Comparison of ENCODE assay signal across 17 mouse cellular contexts in the genomic region with DNA sequence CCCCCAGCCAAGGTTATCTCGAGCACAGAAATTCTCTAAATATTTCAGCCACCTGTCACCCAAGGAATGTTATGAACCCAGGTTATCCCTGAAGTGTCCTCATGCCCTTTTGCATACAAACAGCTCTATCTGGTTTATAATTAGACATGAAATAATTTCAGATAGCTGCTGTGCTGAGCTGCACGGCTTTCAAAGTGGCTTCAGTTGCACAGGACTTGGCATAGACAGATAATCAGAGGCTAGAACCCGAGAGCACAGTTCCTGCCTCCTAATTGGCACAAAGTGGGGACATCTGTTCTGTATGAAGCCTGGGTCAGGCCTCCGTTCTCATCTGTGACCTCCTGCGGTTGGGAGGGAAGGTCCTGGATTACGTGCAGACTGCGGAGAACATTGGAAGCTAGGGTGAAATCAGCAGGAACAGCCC.
DNase-seq lines count a peak whose midpoint lies in the region; ATAC-seq lines count a peak whose summit lies in the region.
"Had no signal": no experiment of that assay in that cellular context is flagged by ENCODE, and none has a peak within 500 bp of the region (broad histone marks: within the 10 kb centered on the region; RNA-seq: fewer than 3 reads in every experiment).

No protein-coding gene starts in this region.

- H3K9me3 ChIP-seq in heart, embryonic 11.5 days (replicated peaks; ENCODE audit: control insufficient read depth, low read length) = no peaks in the 10 kb centered on the region; the same call in 1 of the 2 replicates
- H3K9me3 ChIP-seq in neural tube, embryonic 11.5 days (ENCODE audit: control insufficient read depth, low read length) = no peaks in the 10 kb centered on the region
- no peaks in the 10 kb centered on the region for H3K9me3 ChIP-seq in neural tube, embryonic 15.5 days (replicated peaks)
- no peaks in the 10 kb centered on the region for H3K9me3 ChIP-seq in limb, embryonic 10.5 days (replicated peaks)
- no peaks in the 10 kb centered on the region for H3K9me3 ChIP-seq in intestine, embryonic 15.5 days
- H3K9me3 ChIP-seq: hindbrain, embryonic 10.5 days; limb, embryonic 15.5 days had no signal

- H3K4me3 ChIP-seq in heart, embryonic 11.5 days (ENCODE audit: low read depth, low read length) = no peak overlapping the region
- no peak overlapping the region for H3K4me3 ChIP-seq in neural tube, embryonic 11.5 days (ENCODE audit: low read depth, low read length)
- H3K4me3 ChIP-seq in neural tube, embryonic 15.5 days (replicated peaks) = no peak overlapping the region
- no peak overlapping the region for H3K4me3 ChIP-seq in limb, embryonic 10.5 days
- H3K4me3 ChIP-seq in intestine, embryonic 15.5 days (replicated peaks) = no peak overlapping the region
- H3K4me3 ChIP-seq: hindbrain, embryonic 10.5 days; limb, embryonic 15.5 days had no signal

- no peak overlapping the region for H3K27ac ChIP-seq in heart, embryonic 11.5 days (ENCODE audit: low read depth, low read length)
- H3K27ac ChIP-seq in neural tube, embryonic 11.5 days (ENCODE audit: low read depth, low read length) = no peak overlapping the region
- no peak overlapping the region for H3K27ac ChIP-seq in neural tube, embryonic 15.5 days (replicated peaks)
- no peak overlapping the region for H3K27ac ChIP-seq in limb, embryonic 10.5 days
- H3K27ac ChIP-seq in intestine, embryonic 15.5 days = no peak overlapping the region
- H3K27ac ChIP-seq: hindbrain, embryonic 10.5 days; limb, embryonic 15.5 days; macrophage had no signal

- WGBS in heart, embryonic 11.5 days (ENCODE audit: insufficient replicate concordance) = 45% methylated on average over 7 of the region's 7 CpGs
- WGBS in neural tube, embryonic 11.5 days = 70% methylated on average over 7 of the region's 7 CpGs
- WGBS in neural tube, embryonic 15.5 days = 76% methylated on average over 7 of the region's 7 CpGs
- 41% methylated on average over 7 of the region's 7 CpGs for WGBS in limb, embryonic 10.5 days
- 52% methylated on average over 7 of the region's 7 CpGs for WGBS in intestine, embryonic 15.5 days

- H3K4me2 ChIP-seq in heart, embryonic 11.5 days = no peak overlapping the region
- H3K4me2 ChIP-seq in neural tube, embryonic 11.5 days (ENCODE audit: low read depth) = no peak overlapping the region
- no peak overlapping the region for H3K4me2 ChIP-seq in neural tube, embryonic 15.5 days
- H3K4me2 ChIP-seq in intestine, embryonic 15.5 days (replicated peaks) = no peak overlapping the region
- H3K4me2 ChIP-seq: limb, embryonic 15.5 days had no signal

- peak; percentile 89 for DNase-seq in heart, adult 11 months
- peak; percentile 9 for DNase-seq in neural tube, embryonic 11.5 days (ENCODE audit: low spot score)
- peak; percentile 43 to 50 for DNase-seq in cerebellum, postnatal 25 days
- DNase-seq in limb, embryonic 10.5 days (ENCODE audit: low spot score) = peak; percentile 42
- DNase-seq in kidney, postnatal 14 days = no peak
- DNase-seq: B cell, adult 2 months; gastrocnemius, postnatal 14 days; layer of hippocampus, adult 9-11 months; lung, adult 2 months; thymus, adult 2 months had no signal

- ATAC-seq in heart, embryonic 11.5 days (replicated peaks; ENCODE audit: insufficient number of reproducible peaks, low FRiP score, low TSS enrichment) = no peak
- no peak for ATAC-seq in neural tube, embryonic 11.5 days (ENCODE audit: insufficient read depth, low FRiP score, low TSS enrichment)
- ATAC-seq in neural tube, embryonic 15.5 days (ENCODE audit: low FRiP score) = no peak
- ATAC-seq in intestine, embryonic 15.5 days = no peak
- ATAC-seq: midbrain, embryonic 16.5 days had no signal

- no peaks in the 10 kb centered on the region for H3K27me3 ChIP-seq in heart, embryonic 11.5 days (ENCODE audit: control insufficient read depth, insufficient read depth, low read length)
- no peaks in the 10 kb centered on the region for H3K27me3 ChIP-seq in neural tube, embryonic 11.5 days (ENCODE audit: control insufficient read depth, insufficient read depth, low read length)
- H3K27me3 ChIP-seq in neural tube, embryonic 15.5 days (replicated peaks) = no peaks in the 10 kb centered on the region
- H3K27me3 ChIP-seq in limb, embryonic 10.5 days (ENCODE audit: low read depth, poor library complexity, severe bottlenecking) = no peaks in the 10 kb centered on the region
- no peaks in the 10 kb centered on the region for H3K27me3 ChIP-seq in intestine, embryonic 15.5 days (replicated peaks)
- H3K27me3 ChIP-seq: limb, embryonic 15.5 days had no signal

- no peak overlapping the region for H3K9ac ChIP-seq in heart, embryonic 11.5 days (ENCODE audit: low read depth, low read length)
- H3K9ac ChIP-seq in neural tube, embryonic 11.5 days (ENCODE audit: low read length) = no peak overlapping the region
- no peak overlapping the region for H3K9ac ChIP-seq in neural tube, embryonic 15.5 days (replicated peaks)
- no peak overlapping the region for H3K9ac ChIP-seq in intestine, embryonic 15.5 days
- H3K9ac ChIP-seq: limb, embryonic 15.5 days had no signal

- peaks cover 3% of the 10 kb centered on the region; the same call in 1 of the 2 replicates for H3K4me1 ChIP-seq in heart, embryonic 11.5 days (ENCODE audit: control insufficient read depth, insufficient read depth, low read length)
- no peaks in the 10 kb centered on the region for H3K4me1 ChIP-seq in neural tube, embryonic 11.5 days (ENCODE audit: control insufficient read depth, insufficient read depth, low read length)
- no peaks in the 10 kb centered on the region for H3K4me1 ChIP-seq in neural tube, embryonic 15.5 days
- peaks cover 8% of the 10 kb centered on the region for H3K4me1 ChIP-seq in limb, embryonic 10.5 days
- H3K4me1 ChIP-seq in intestine, embryonic 15.5 days (replicated peaks) = no peaks in the 10 kb centered on the region
- H3K4me1 ChIP-seq: limb, embryonic 15.5 days had no signal

- no peaks in the 10 kb centered on the region for H3K36me3 ChIP-seq in heart, embryonic 11.5 days (ENCODE audit: control insufficient read depth, insufficient read depth, low read length)
- no peaks in the 10 kb centered on the region for H3K36me3 ChIP-seq in neural tube, embryonic 11.5 days (ENCODE audit: control insufficient read depth, insufficient read depth, low read length)
- no peaks in the 10 kb centered on the region for H3K36me3 ChIP-seq in neural tube, embryonic 15.5 days
- H3K36me3 ChIP-seq in limb, embryonic 10.5 days = no peaks in the 10 kb centered on the region
- no peaks in the 10 kb centered on the region for H3K36me3 ChIP-seq in intestine, embryonic 15.5 days
- H3K36me3 ChIP-seq: hindbrain, embryonic 10.5 days; limb, embryonic 15.5 days had no signal
